Mouse (Mus musculus): ENCODE data around the gene Efr3b.

Gene Efr3b

DNA sequence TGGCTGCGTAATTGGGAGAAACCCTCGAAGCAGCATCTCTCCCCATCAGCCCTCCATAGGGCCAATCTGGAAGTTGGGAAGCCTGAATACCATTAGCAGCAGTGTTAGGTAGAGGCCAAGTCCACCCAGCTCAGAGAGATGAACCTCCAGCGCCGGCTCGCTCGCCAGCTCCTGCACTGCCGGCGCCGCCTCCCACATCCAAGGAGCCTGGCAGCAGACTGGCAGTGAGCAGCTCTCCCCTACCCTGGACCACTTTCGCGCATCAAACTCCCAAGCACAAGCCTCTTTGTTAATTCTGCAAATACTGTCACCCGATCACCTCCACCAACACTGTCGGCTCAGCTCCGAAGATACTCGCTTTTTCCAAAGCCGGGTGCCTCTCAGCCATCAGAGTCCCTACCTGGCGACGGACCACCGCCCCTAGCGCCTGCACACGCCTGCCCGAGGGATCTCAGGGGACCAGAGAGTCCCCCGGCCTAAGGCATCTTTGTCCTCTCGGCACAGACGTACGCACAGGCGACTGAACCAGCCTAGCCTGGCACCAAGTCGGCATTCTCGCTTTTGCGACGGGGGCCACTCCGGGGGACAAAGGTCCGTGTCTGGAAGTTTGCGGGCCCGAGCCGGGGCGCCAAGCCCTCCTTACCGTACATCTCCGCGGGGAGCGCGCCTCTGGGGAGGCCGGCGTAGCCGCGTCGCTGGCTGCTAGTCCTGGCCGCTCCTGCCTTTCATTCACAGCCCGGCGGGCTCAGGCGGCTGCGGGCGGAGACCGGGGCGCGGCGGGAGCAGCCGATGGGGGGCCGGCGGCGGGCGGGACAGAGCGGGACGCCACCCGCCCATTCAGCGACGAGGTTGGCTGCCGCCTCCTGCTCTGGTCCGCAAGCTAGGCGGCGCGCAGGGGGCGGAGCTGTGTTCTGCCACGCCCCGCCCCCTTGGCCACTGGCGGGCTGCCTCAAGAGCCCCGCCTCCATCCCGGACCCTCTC is at the start of gene Efr3b:
Gene Efr3b, minus strand, starts transcription at position 855 of the 981 bp plus-strand sequence.
- DNase-seq (ENCODE audit: low read depth, low spot score), result no peak

DNA sequence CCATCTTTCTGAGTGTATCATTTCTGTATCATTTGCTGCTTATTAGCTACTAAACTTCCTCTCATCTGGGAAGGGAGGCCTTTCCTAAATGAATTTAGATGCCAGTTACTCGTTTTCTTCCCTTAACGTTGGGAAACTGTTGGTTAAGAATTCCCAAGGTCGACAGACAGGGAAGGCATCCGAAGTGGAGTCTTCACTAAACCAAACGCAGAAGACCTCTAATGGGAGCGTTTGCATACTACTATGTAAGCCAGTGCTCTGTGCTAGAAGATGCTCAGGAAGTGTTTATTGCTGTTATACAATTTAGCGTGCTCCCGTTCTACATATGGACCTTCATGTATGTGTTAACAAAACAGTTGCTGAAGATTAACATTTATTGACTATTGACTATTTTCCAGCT is 44.7 kb upstream of the Efr3b start:
- peak; percentile 3 for DNase-seq (ENCODE audit: low read depth, low spot score)

DNA sequence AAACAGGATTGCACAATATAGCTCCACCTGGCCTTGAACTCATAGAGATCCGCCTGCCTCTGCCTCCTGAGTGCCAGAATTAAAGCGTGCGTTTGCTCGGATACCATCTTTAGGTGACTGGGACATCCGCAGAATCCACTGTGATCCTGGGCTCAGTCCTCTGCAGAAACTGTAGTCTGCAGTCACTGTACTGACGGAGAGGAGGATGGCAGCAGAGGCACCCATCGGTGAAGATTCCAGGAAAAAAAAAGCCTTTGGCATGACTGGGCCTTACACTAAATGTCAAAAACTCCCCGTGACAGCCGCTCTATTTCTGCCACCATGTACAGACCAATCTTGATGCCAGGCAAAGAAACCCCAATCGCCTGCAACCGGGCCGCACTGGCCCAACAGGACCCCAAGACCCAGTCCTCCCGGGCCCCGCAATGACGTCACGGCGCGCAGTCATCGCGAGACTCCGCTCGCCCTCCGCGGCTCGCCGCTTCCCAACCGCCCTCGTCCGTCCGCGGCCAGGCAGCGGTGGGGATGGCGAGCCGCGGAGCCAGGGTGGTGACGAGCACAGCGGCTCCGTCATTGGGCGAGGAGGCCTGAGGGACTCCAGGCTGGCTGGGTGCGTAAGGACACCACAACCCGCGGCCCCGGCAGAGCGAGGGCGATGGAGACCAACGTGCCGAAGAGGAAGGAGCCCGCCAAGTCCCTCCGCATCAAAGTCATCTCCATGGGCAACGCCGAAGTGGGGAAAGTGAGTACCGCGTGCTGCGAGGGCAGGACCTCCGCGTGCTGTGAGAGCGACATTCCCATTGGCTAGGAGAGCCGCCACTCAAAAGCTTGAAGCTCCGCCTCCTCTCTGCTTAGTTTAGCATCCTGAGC is 43.7 kb upstream of the Efr3b start, which contains the start of gene Dnajc27:
Gene Dnajc27, plus strand, starts transcription at position 452 of the 870 bp plus-strand sequence.
- peak; percentile 97 for DNase-seq (ENCODE audit: low read depth, low spot score)

DNA sequence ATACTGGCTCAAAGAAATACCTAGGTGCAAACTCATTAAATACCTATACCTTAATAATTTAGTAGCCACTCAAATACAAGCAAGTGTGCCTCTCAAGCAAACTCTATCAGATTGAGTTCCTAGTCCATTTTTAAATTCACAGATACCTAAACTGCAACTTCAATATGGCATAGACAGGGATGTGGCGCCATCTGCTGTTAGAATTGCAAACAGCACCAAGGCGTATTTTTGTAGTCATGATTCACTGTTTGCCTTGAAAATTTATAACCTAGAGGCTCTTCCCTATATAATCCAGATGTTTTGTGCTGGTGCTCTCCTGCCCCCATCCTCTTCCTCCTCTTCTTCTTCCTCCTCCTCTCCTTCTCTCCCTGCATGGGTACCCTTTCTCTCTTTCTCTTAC is 41.6 kb upstream of the Efr3b start:
- DNase-seq (ENCODE audit: low read depth, low spot score), result peak; percentile 90

DNA sequence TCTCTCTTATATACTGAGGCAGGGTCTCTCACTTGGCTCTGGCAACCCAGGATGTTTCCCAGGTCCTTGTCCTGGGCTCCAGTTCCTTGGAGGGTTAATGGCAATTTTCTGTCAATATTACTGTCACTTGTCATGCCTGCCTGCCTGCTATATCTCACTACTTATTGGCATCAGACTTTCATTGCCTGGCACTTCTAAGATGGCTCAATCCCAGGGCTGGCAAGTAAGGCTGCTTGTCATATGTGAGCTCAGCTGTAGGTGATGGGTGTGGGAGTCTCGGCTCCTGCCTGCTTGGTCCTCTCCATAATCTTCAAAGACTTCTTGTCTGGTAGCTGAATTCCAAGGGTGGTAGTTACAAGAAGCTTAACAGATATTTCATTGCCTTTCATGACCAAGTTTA is 39.4 kb upstream of the Efr3b start:
- DNase-seq (ENCODE audit: low read depth, low spot score), result no peak

DNA sequence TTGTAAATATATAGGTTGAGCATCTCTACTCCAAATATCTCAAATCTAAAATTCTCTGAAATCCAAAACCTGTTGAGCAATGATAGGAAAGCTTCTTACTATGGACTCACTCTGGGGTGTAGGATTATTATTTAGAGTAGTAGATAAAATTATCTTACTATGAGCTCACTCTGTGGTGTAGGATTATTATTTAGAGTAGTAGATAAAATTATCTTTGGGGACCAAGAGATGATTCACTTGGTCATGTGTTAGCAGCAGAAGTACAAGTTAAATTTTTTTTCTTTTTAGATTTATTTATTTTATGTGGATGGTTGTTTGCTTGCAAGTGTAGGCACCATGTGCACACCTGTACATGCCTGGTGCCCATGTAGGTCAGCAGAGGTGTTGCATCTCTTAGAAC is 37.7 kb upstream of the Efr3b start:
- no peak for DNase-seq (ENCODE audit: low read depth, low spot score)

DNA sequence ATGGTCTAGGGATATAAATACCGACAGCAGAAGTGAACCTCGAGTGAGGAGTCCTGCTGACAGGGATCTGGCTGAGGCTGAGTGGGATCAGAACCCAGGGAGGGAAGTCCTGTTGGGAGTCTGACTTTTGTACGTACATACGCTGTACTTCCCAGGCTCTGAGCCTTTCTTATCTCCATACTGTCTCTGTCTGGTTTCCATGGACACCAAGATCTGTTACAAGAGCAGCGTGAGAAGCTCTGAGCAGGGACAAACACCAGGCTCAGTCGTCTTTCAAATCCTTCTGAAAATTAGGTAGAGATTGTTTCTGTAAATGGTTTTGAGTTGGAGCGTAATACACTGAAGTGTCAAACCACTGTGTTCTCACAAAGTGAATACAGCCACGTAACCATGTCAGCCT is 36.7 kb upstream of the Efr3b start:
- DNase-seq (ENCODE audit: low read depth, low spot score), result no peak

DNA sequence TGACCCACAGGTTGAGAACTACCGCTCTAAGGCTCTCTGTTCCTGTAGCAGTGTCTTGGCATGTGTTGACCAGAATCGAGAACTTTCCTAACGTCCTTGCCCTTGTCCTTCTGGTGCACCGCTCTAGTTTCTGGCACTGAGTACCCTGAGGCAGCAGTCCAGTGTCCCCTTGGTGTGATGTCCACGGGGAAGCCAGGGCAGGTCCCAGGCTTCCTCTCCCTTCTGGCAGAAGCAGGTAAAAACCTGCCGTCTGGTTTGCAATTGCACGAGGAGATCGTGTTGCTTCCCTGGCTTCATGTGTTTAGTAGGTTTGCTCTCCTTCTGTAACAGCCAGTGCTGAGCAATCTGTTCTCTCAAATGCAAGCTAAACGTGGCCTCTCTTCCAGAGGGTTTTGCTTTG is 33.0 kb upstream of the Efr3b start:
- DNase-seq (ENCODE audit: low read depth, low spot score), result no peak

DNA sequence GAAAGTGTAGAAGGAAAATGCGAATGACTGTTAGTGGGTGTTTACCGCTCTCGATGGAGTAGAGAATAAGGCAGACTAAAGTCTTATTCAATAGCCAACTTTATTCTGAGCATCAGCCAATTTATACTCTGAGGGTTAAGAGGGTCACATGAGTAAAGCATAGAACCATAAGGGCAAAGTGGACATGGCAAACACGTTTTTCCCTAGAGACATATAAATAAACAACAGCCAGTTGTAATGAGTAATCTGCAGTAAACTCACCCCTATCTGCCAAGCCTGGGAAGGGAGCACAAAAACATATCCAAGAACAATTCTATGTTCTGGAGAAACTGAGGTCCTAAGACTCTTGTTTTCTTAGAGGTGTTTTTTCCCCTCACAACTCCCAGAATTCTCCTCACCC is 29.8 kb upstream of the Efr3b start:
- DNase-seq (ENCODE audit: low read depth, low spot score), result peak; percentile 31

DNA sequence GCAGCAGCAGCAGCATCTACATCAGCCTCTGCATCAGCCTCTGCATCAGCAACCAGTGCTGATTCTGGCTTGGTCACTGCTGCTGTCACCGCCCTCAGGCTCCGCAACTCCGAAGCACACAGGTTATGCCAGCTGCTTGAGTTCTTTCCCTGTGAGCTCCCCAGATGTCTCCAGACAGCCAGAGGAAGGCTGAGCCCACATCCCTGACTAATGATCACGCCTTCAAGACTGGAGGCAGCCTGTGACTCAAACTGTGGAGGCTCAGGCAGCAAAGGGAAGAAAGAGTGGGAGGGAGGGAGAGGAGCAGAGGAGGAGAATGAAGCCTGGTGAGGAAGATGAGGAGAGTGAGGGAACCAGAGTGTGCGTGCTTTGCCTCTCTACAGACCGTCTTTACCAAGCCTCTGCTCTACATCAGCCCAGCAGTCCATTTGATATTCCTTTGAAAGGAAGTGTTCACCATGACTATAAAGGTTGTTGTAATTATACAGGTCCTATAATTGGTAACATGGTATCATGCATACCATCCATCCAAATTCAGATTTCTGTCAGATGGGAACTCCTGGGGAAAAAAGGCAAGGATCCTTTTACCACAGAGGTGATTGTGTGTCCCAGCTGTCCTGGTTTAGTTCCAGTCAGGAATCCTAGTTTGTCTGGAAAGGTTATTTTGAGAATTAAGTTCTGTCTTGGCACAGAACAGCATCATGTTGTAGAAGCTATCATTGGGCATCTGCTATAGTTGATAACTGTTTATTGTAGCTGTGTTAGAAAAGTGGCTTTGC is 28.2 kb upstream of the Efr3b start:
- peak; percentile 60 for DNase-seq (ENCODE audit: low read depth, low spot score)

DNA sequence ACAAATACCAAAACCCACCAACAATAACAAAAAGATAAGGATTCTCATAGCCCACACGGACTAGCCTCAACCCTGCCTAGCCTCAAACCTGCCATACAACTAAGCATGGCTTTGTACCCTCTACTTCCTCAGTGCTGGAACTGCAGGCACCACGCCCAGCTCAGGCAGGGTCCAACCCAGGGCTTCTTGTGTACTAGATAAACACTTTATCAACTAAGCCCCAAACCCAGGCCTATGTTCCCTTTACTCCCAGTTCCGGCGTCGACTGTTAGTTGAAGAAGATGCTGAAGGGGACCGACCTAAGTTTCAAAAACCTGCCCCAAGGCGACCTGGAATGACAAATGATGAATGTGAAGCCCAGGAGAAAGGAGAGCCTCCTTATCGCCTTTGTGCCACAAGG is 27.2 kb upstream of the Efr3b start:
- DNase-seq (ENCODE audit: low read depth, low spot score), result no peak

DNA sequence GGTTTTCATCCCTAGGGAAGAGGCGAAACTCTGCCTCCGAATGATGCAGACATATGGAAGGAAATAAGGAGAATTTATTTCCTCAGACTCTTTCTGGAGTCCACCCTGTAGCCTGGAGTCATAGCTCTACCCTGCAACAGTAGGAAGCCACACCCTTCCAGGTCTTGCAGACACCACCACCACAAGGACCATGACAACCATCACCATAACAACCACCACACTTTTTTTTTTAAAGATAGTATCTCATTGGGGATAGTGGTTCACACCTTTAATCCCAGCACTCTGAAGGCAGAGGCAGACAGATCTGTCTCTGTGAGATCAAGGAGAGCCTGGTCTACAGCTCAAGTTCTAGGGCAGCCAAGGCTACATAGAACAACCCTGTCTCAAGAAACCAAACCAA is 26.8 kb upstream of the Efr3b start:
- no peak for DNase-seq (ENCODE audit: low read depth, low spot score)

DNA sequence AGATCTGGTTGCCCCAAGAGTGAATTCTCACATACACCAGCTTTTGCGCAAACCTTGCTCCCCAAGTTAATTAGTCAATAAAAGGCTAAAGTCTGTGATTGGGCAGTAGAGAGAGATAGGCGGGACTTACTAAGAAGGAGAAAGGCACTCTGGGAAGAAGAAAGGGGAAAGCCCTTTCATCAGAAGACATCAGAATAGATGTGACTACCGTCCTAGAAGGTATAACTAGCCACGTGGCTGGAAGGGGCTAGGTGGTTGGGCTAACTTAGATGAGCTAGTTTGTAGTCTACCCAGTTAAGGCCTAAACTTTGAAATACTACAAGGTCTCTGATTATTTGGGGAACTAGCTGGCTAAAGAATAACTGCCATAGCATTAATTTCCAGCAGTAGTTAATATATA is 21.0 kb upstream of the Efr3b start:
- no peak for DNase-seq (ENCODE audit: low read depth, low spot score)

DNA sequence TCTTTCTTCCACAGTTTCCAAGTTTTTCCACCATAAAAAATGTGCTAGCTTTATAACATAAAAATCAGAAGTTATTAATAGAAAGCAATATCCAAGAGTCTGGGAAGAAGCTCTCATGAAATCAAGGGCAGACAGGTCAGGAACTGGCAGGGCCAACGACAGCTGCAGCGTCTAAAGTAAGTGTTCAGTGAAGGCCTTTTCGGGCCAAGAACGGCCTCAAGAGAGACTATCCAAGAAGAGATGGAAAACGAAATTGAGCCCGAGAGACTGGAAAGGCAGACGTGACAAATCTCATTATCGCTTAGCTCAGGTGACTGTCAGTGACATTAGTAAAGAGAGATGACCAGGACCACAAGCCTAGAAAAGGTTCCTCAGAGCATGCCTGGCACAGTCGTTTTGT is 19.6 kb upstream of the Efr3b start:
- DNase-seq (ENCODE audit: low read depth, low spot score), result no peak

DNA sequence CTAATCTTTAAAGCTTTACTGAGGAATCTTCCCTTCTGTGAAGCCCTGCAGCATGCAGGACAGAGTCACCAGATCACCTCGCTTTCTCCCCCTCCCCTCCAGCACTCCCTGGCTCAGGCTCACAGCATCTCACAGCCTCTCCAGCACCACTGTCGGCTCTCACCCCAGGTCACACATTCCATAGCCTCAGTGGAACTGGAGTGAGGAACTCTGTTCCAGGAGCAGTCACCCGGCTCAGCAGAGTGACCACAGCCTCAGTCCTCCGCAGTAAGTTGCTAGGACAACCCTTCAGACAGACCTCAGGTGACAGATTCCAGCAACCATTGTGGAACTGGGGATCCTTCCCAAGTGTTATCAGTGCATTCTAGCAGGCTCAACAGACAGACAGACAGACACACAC is 16.1 kb upstream of the Efr3b start:
- DNase-seq (ENCODE audit: low read depth, low spot score), result no peak

DNA sequence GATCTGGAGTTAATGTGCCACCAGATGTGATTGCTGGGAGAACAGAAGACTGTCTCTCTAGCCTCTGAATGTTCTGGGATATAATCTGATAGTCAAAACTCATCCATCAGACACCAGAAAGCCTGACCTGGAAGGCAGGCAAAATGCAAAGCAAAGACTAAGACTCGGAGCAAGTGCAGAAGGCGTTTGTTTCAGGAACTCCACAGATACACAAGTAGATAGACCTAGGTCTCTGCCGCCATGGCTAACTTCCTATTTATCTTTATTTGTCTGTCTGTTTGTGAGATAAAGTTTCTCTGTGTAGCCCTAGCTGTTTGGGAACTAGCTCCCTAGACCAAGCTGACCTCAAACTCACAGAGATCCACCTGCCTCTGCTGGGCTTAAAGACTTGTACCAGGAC is 14.9 kb upstream of the Efr3b start:
- no peak for DNase-seq (ENCODE audit: low read depth, low spot score)

DNA sequence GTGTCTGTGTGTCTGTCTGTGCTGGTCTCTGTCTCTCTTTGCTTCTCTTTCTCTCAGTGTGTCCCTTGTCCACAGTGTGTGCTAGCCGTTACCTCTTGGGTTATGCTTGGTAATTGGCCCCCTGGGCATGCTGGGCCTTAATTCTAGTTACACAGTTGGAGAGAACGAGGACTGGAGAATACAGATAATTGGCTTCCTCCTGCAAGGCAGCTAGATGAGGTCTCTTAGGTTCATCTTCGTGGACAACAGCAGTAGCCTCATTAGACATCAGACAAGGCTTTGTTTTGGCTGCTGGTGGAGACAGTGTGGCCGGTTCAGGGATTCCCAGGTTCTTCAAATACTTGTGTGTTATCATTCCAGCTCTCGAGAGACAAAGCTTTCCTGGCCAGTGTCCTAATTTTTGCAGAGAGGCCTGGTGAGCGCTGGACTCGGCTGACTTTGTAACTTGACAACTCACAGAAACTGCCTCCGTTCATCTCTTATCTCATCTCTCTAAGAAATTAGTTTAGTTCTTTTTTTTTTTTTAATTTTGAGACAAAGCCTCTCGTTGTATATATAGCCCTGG is 12.2 kb upstream of the Efr3b start:
- DNase-seq (ENCODE audit: low read depth, low spot score), result no peak

DNA sequence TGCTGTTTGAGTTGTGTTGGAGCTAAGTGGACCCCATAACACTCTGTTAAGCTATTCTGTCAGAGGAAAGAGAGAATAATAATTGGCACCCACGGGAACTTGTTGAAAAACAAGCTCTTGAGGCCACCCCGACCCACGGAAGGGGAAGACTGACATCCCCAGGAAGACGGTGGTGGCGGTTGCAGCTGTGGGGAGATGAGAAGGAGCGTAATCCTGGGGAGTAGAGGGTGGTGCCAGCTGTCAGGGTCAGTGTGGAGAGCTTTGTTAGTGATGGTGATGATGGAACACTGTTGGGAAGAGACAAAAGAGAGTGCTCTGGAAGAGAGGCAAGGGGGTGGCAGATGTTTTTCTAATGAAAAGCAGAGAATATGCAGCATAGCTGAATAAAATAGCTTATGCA is 9.3 kb upstream of the Efr3b start:
- DNase-seq (ENCODE audit: low read depth, low spot score), result no peak

DNA sequence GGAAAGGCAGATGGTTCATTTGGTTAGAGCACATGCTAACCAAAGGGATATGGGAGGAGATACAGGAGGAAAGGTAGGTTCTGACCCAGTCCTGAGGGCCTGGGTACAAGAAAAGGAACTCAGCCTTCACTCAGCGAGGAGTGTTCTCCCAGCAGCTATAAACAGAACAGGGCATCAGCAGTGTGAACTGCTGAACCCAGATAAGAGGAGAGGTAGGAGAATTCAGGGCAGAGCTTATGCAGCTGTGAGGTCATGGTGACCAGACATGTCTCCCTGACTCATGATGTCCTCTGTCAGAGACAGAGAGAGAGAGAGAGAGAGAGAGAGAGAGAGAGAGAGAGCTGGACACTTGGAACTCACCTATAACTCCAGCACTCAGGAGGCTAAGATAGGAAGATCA is 7.3 kb upstream of the Efr3b start:
- no peak for DNase-seq (ENCODE audit: low read depth, low spot score)

DNA sequence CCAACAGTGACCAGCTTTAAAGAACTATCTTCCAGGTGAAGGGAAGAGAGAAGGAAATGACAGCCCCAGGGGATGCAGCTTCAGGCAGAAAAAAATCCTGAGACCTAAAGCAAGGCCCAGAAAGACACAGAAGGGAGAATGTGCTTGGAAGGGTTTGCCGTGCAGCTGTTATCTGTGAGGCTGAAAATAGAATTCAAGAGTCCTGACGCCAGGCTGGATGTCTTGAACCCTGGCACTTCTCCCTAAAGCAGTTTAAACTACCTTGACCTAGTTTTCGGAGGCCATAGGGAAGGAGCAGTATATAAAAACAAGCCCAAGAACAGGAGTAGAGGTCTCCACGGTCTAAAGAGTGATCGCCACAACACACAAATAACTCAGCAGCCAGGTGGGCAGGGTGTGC is 3.7 kb upstream of the Efr3b start:
- no peak for DNase-seq (ENCODE audit: low read depth, low spot score)

DNA sequence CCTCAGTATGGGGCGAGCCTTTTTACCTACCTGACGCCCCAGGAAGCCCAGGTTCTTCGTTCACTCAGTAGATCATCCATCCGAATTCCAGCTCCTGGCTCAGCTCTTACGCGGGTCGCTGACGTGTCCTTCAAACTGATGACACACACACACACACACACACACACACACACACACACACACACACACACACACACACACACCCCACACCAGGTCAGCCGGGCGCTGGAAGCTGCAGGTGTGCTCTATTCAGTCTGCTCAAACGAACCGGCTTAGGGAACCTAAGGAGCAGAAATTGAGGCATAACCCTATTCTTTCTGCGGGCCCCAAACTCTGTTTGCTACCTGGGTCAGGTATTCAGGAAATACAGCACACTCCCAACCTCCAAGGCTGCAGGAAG is 331 bp upstream of the Efr3b start:
- no peak for DNase-seq (ENCODE audit: low read depth, low spot score)
